Mouse (Mus musculus): ENCODE measurements around the gene Ttc39d.
"Not testable (repeated sequence)": the region's sequence is repeated elsewhere in the genome, so short reads cannot be mapped to it uniquely, and the experiment has no call there.

Gene Ttc39d

DNA sequence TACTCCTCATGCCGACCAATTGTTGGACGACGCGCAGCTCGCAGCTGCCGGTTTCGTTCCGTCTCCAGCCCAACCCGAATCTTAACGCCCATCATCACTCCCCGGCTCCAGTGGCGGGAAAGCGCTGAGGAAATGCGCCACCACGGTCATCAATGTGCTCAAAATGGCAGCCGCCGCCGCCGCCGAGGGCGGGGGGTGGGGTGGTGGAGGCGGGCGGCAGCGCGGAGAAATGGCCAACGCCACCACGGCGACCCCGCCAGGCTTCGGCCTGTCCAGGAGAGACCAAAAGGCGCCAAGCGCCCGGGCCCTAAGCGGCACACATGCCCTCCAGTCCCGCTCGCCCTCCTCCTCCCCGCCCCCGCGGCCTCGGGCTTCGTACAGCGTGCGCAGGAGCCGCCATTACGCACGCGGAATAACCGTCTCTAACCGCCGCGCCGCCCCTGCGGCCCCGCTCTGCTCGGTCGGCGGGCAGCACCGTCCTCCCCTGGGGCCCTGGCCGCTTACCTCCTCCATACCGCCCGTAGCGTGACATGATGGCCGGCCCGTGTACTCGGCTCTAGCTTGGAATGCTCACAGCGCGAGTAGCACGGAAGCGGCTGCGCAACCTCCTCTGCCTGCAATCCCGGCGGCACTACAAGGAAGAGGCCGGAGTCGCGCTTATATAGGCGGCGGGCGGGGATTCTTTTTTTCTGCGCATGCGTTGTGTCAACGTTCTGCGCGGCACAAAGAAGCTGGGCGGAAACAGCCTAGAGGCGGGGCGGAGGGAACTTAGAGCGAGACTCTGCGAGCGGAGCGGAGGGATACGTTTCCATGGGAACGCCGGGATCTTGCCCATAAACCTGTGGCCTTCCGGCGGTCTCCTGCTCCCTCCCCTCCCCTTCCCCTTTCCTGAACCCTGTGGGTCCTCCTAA is at the start of gene Ttc39d, which contains the start of gene Srsf7:
Ttc39d (plus strand) TSS at position 790 of the 911 bp plus-strand sequence.
Srsf7 (minus strand) TSS at position 637 of the 911 bp plus-strand sequence.
- peak; percentile 97 for DNase-seq

DNA sequence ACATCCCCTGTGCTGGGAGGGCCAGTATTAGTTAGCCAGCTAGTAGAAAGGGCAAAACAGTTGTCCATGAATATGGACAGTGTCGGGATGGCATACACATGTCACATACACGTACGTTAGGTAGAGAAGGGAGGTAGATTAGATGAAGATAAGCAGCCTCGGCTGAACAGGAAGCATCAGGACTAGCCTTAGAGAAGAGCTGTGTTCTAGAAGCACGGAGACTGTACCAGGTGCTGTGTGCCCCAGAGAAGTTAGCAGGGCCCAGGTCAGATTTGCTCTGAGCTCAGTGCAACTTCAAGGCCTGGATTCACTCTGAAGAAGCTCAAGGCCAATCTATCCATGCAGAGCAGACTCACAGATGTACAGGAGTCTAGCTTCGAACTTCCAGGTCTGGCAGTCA is 49.8 kb upstream of the Ttc39d start:
- DNase-seq: no peak

DNA sequence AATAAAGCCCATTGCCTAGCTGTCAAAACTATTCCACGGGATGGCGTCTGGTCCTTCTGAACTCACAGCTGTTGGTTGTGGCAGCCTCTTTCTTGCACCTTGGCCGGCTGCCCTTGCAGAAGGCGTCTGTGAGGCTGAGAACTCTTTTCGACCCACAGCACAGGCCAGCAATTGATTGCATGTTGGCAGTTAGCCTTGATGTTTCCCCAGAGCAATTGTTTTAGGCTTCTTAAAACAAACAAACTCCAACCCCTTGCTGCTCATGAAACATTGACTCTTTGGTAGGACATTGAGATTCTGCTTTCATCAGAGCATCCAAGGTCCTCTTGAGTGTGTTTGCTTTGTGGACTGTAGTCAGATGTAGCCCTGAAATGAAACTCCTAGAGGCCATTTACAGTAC is 46.8 kb upstream of the Ttc39d start:
- peak; percentile 39 for DNase-seq

DNA sequence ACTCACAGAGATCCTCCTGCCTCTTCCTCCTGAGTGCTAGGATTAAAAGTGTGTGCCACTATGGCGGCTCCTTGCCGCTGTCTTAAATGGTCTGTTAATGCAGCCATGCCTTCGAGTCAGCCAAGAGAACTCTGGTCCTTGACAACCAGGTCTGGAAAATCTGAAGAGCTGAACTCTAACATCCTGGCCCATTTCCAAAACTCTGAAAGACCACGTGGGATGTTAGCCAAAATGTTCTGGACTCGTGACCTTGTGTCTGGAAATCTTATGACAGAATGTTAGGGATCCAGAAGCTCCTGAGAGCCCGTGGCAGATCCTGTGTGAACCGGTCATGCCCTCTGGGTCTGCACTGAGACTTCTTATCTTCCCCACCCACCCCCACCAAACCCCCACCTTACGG is 43.3 kb upstream of the Ttc39d start:
- DNase-seq: no peak

GRCm38 (mm10) chr17:80165741-80166140 is 41.5 kb upstream of the Ttc39d start:
- DNase-seq: peak; percentile 90

GRCm38 (mm10) chr17:80166346-80166745 is 40.9 kb upstream of the Ttc39d start:
- DNase-seq: peak; percentile 42

GRCm38 (mm10) chr17:80167436-80167835 is 39.8 kb upstream of the Ttc39d start:
- no peak for DNase-seq

- peak; percentile 56 for DNase-seq
Measured at GRCm38 (mm10) chr17:80167851-80168251, 39.4 kb upstream of the Ttc39d start.

GRCm38 (mm10) chr17:80168425-80169182 is 38.7 kb upstream of the Ttc39d start:
- peak; percentile 85 for DNase-seq

- no peak for DNase-seq
Measured at GRCm38 (mm10) chr17:80169792-80170191, 37.5 kb upstream of the Ttc39d start.

- DNase-seq: peak; percentile 87
Measured at GRCm38 (mm10) chr17:80170951-80171350, 36.3 kb upstream of the Ttc39d start.

GRCm38 (mm10) chr17:80171948-80172347 is 35.3 kb upstream of the Ttc39d start:
- DNase-seq: no peak

GRCm38 (mm10) chr17:80172761-80173160 is 34.5 kb upstream of the Ttc39d start:
- DNase-seq: no peak

GRCm38 (mm10) chr17:80173708-80174107 is 33.6 kb upstream of the Ttc39d start:
- DNase-seq: no peak

- DNase-seq: no peak
Measured at GRCm38 (mm10) chr17:80174146-80174545, 33.1 kb upstream of the Ttc39d start.

- DNase-seq: no peak
Measured at GRCm38 (mm10) chr17:80174699-80175385, 32.4 kb upstream of the Ttc39d start.

- DNase-seq: no peak
Measured at GRCm38 (mm10) chr17:80175386-80175739, 31.9 kb upstream of the Ttc39d start.

- DNase-seq: no peak
Measured at GRCm38 (mm10) chr17:80175966-80176365, 31.3 kb upstream of the Ttc39d start.

GRCm38 (mm10) chr17:80178846-80179245 is 28.4 kb upstream of the Ttc39d start:
- not testable (repeated sequence) for DNase-seq

- peak; percentile 82 for DNase-seq
Measured at GRCm38 (mm10) chr17:80179959-80180358, 27.3 kb upstream of the Ttc39d start.

- DNase-seq: no peak
Measured at GRCm38 (mm10) chr17:80180468-80180867, 26.8 kb upstream of the Ttc39d start.

DNA sequence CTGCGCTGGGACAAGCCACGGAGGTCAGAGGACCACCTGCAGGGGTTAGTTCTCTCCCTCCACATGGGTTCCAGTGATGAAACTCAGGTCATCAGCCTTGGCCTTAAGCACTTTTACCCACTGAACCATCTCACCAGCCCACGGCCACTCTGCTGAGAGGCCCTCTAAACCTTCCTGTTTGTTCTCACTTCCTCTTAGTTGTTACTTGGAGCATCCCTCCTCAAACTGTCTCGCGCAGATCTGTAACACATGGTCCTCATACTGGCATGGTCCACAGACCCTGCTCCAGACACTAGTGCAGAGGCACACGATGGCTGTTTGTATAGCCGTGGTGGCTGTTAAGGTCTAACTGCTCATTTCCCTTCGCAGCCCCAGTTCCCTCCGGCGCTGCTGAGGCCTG is 23.6 kb upstream of the Ttc39d start:
- DNase-seq: no peak

- DNase-seq: peak; percentile 61
Measured at GRCm38 (mm10) chr17:80193075-80193474, 14.2 kb upstream of the Ttc39d start.
